Mouse (Mus musculus) limb, embryonic 14.5 days (tissue): ENCODE results near the gene Csad. TPM values are rescaled to one million over a fixed set of nuclear protein-coding genes. Genes with fewer than 3 reads are reported as not detected.
"Not testable (repeated sequence)": the region's sequence is repeated elsewhere in the genome, so short reads cannot be mapped to it uniquely, and the experiment has no call there.

ENCODE experiments used
- ATAC-seq: fragments of 200-750 bp; cut with Nextera tagmentation; 2 replicates; pipeline ENCODE4 v1.8.0; 2017; ENCODE audit warnings: low read depth, moderate number of reproducible peaks, moderate TSS enrichment; ENCODE audit not compliant: low FRiP score
- DNase-seq: peaks from one replicate; pipeline ENCODE4 v3.0.0-alpha.2; 2015; ENCODE audit warnings: low spot score
- H3K27ac ChIP-seq: fragments of 300-500 bp; sonication (generic); replicated peaks from 2 replicates; pipeline ENCODE4 v1.5.1; 2014; ENCODE audit warnings: low read depth, mild to moderate bottlenecking, low read length, moderate library complexity, mixed read lengths
- H3K27me3 ChIP-seq: fragments of 300-500 bp; sonication (generic); 2 replicates; pipeline ENCODE4 v1.6.1; 2014; ENCODE audit warnings: low read length, mixed read lengths; ENCODE audit not compliant: control insufficient read depth, insufficient read depth
- H3K36me3 ChIP-seq: fragments of 300-500 bp; sonication (generic); 2 replicates; pipeline ENCODE4 v1.6.1; 2014; ENCODE audit warnings: mild to moderate bottlenecking, low read length, moderate library complexity, mixed read lengths; ENCODE audit not compliant: control insufficient read depth, insufficient read depth
- H3K4me1 ChIP-seq: fragments of 300-500 bp; sonication (generic); 2 replicates; pipeline ENCODE4 v1.6.1; 2014; ENCODE audit warnings: antibody characterized with exemption, low read length, mixed read lengths; ENCODE audit not compliant: control insufficient read depth, insufficient read depth
- H3K4me2 ChIP-seq: fragments of 300-500 bp; sonication (generic); replicated peaks from 2 replicates; pipeline ENCODE4 v1.6.1; 2014; ENCODE audit warnings: low read depth, mild to moderate bottlenecking, low read length, moderate library complexity; ENCODE audit not compliant: severe bottlenecking
- H3K4me3 ChIP-seq: fragments of 300-500 bp; sonication (generic); replicated peaks from 2 replicates; pipeline ENCODE4 v1.5.1; 2014; ENCODE audit warnings: low read length
- H3K9ac ChIP-seq: fragments of 300-500 bp; sonication (generic); 2 replicates; pipeline ENCODE4 v1.6.1; 2014; ENCODE audit warnings: mild to moderate bottlenecking, low read depth, low read length, moderate library complexity; ENCODE audit not compliant: severe bottlenecking
- H3K9me3 ChIP-seq: fragments of 300-500 bp; sonication (generic); 2 replicates; pipeline ENCODE4 v1.6.1; 2016; ENCODE audit warnings: low read length; ENCODE audit not compliant: control insufficient read depth
- POLR2A ChIP-seq: fragments of 200-500 bp; IDR thresholded peaks from 2 replicates; pipeline ENCODE4 v1.8.0; 2012; ENCODE audit warnings: inconsistent platforms, mild to moderate bottlenecking, moderate library complexity, borderline replicate concordance; ENCODE audit not compliant: insufficient read depth, insufficient read length; ENCODE audit errors: extremely low read depth
- WGBS: fragments of 180-500 bp; shearing (Covaris S2); extraction: QIAGEN DNeasy Blood & Tissue Kit; methylation state at CpG from one replicate; pipeline ENCODE4 v1.1.7; 2014; 5-methylcytosine and 5-hydroxymethylcytosine counted together
- polyA plus RNA-seq, 2 experiments: library from polyadenylated mRNA; depleted of rRNA in 1 of 2; stranded (reverse) in 1 of 2; unstranded in 1 of 2; fragments of >200 nt; fragmentation: Nextera tagmentation in 1 of 2; extraction: Ambion mirVana in 1 of 2; gene quantifications; 2 replicates each; pipeline versions ENCODE4 v1.2.1 to v1.2.3; 2012 to 2014

Csad gene
- polyA plus RNA-seq, 2 experiments: 66.1 to 112 TPM

- Histone ChIP-seq H3K36me3 (no peaks in the 10 kb centered on the region), H3K9me3 (no peaks in the 10 kb centered on the region), H3K4me2 (no peak overlapping the region), H3K9ac (no peak overlapping the region), H3K4me3 (no peak overlapping the region), H3K4me1 (peaks cover 4% of the 10 kb centered on the region), H3K27me3 (no peaks in the 10 kb centered on the region), H3K27ac (no peak overlapping the region)
- no peak for ATAC-seq
- TF ChIP-seq POLR2A: no peak
- no peak for DNase-seq
- 60% methylated on average over 27 of the region's 27 CpGs for WGBS
These were observed 44.0 kb downstream of the Csad start for GRCm38 (mm10) chr15:102160415-102161060.

- Histone ChIP-seq H3K36me3 (no peaks in the 10 kb centered on the region), H3K4me2 (no peak overlapping the region), H3K4me3 (no peak overlapping the region), H3K27ac (no peak overlapping the region), H3K4me1 (no peaks in the 10 kb centered on the region), H3K27me3 (no peaks in the 10 kb centered on the region), H3K9me3 (no peaks in the 10 kb centered on the region), H3K9ac (no peak overlapping the region)
- ATAC-seq: no peak
- WGBS: 47% methylated on average over 20 of the region's 20 CpGs
- DNase-seq: no peak
- no peak for TF ChIP-seq POLR2A
These were observed 47.7 kb downstream of the Csad start for GRCm38 (mm10) chr15:102156836-102157235.

- not testable (repeated sequence) for H3K27me3 ChIP-seq, H3K9me3 ChIP-seq, ATAC-seq, H3K4me3 ChIP-seq, H3K36me3 ChIP-seq, H3K4me1 ChIP-seq, DNase-seq, H3K9ac ChIP-seq, H3K4me2 ChIP-seq, H3K27ac ChIP-seq
- WGBS: 92% methylated on average over 6 of the region's 6 CpGs
These were observed 49.5 kb downstream of the Csad start for GRCm38 (mm10) chr15:102155006-102155405.

- H3K4me1 ChIP-seq: peaks cover 6% of the 10 kb centered on the region; the same call in 1 of the 2 replicates
- H3K27me3 ChIP-seq: no peaks in the 10 kb centered on the region
- ATAC-seq (no peak), DNase-seq (no peak)
- WGBS: 40% methylated on average over 4 of the region's 4 CpGs
- no peaks in the 10 kb centered on the region for H3K36me3 ChIP-seq
- H3K27ac ChIP-seq: no peak overlapping the region
- no peak overlapping the region for H3K4me2 ChIP-seq
- H3K9me3 ChIP-seq: no peaks in the 10 kb centered on the region
- no peak for TF ChIP-seq POLR2A
- no peak overlapping the region for H3K9ac ChIP-seq
- no peak overlapping the region for H3K4me3 ChIP-seq
These were observed 51.9 kb downstream of the Csad start for GRCm38 (mm10) chr15:102152646-102153045.

- Histone ChIP-seq H3K4me1 (peaks cover 6% of the 10 kb centered on the region; the same call in 1 of the 2 replicates), H3K27ac (no peak within 1 kb of the TSS; the same call in 1 of the 2 replicates), H3K9ac (no peak within 1 kb of the TSS), H3K27me3 (peaks cover 4% of the 10 kb centered on the region; the same call in 1 of the 2 replicates), H3K4me3 (no peak within 1 kb of the TSS), H3K36me3 (no peaks in the 10 kb centered on the region), H3K4me2 (no peak within 1 kb of the TSS), H3K9me3 (no peaks in the 10 kb centered on the region)
- no peak for TF ChIP-seq POLR2A
- ATAC-seq: no peak
- DNase-seq: no peak
- 50% methylated on average over 20 of the region's 20 CpGs for WGBS
These were observed 54.0 kb downstream of the Csad start, which contains the start of gene Soat2 for GRCm38 (mm10) chr15:102150301-102151135. Gene Soat2 (plus strand): TSS chr15:102150526.
